Comparison of ENCODE assay signal across 8 mouse cellular contexts in genomic region chr11:106998651-106999150, GRCm38 (mm10). TPM values are rescaled to one million over a fixed set of nuclear protein-coding genes. Genes with fewer than 3 reads are reported as not detected.
DNase-seq lines count a peak whose midpoint lies in the region; ATAC-seq and TF ChIP-seq lines count a peak whose summit lies in the region.

No protein-coding gene starts in this region.

- no peak for TF ChIP-seq CTCF in G1E (IDR thresholded peaks at IDR 0.05; ENCODE audit: low read depth, low read length)
- 0 out of 2 replicates have a peak, but pooled peaks have one; percentile 2 for TF ChIP-seq CTCF in liver, embryonic 14.5 days (IDR thresholded peaks at IDR 0.05; ENCODE audit: low read depth)

- DNase-seq in layer of hippocampus, adult 18-20 months (ENCODE audit: low spot score in 2 of 2): peak; percentile 13 to 24
- DNase-seq in layer of hippocampus, adult 9-10 months (ENCODE audit: low spot score): no peak
- peak; percentile 16 for DNase-seq in G1E (ENCODE audit: low spot score)
- DNase-seq in embryo, embryonic 10 days (ENCODE audit: low spot score): peak; percentile 59
- peak; percentile 57 for DNase-seq in hindbrain, embryonic 10.5 days (ENCODE audit: low spot score)
- no peak for DNase-seq in liver, embryonic 14.5 days (ENCODE audit: low read depth in 3 of 3, low spot score in 3 of 3)
- peak; percentile 11 for DNase-seq in skeletal muscle tissue, adult 2 months (ENCODE audit: low read depth, low spot score)
- no peak for DNase-seq in gastrocnemius, postnatal 10 days

- peaks cover 34% of the 10 kb centered on the region for H3K4me1 ChIP-seq in G1E (ENCODE audit: insufficient read depth, low read depth, low read length)
- peaks cover 30% of the 10 kb centered on the region for H3K4me1 ChIP-seq in hindbrain, embryonic 10.5 days (replicated peaks)
- H3K4me1 ChIP-seq in liver, embryonic 14.5 days (replicated peaks; ENCODE audit: control insufficient read depth in 2 of 2, insufficient read depth in 2 of 2, low read length in 1 of 2): peaks cover 32 to 33% of the 10 kb centered on the region in 2 experiments

- H3K27ac ChIP-seq in hindbrain, embryonic 10.5 days: peak overlapping the region; percentile 96
- H3K27ac ChIP-seq in liver, embryonic 14.5 days: peak overlapping the region; percentile 78

- peak overlapping the region; percentile 72 for H3K4me2 ChIP-seq in liver, embryonic 14.5 days (ENCODE audit: low read depth)

- H3K4me3 ChIP-seq in G1E (ENCODE audit: low read depth, low read length): peak overlapping the region; percentile 98
- peak overlapping the region; percentile 81 for H3K4me3 ChIP-seq in hindbrain, embryonic 10.5 days
- H3K4me3 ChIP-seq in liver, embryonic 14.5 days (ENCODE audit: insufficient read depth in 1 of 2, low read depth in 2 of 2, low read length in 2 of 2): peak overlapping the region; percentile 99 to 100

- TF ChIP-seq EP300 in liver, embryonic 14.5 days (IDR thresholded peaks at IDR 0.05; ENCODE audit: low read depth): no peak

- H3K36me3 ChIP-seq in G1E (replicated peaks): peaks cover 41% of the 10 kb centered on the region
- H3K36me3 ChIP-seq in hindbrain, embryonic 10.5 days: peaks cover 37% of the 10 kb centered on the region
- H3K36me3 ChIP-seq in liver, embryonic 14.5 days (replicated peaks; ENCODE audit: control insufficient read depth, insufficient read depth, low read depth): peaks cover 46% of the 10 kb centered on the region

- under 1% methylated on average over 26 of the region's 26 CpGs for WGBS in hindbrain, embryonic 10.5 days
- 0% methylated on average over 26 of the region's 26 CpGs for WGBS in liver, embryonic 14.5 days (ENCODE audit: insufficient replicate concordance)

- H3K9me3 ChIP-seq in G1E (replicated peaks): no peaks in the 10 kb centered on the region
- no peaks in the 10 kb centered on the region for H3K9me3 ChIP-seq in hindbrain, embryonic 10.5 days
- no peaks in the 10 kb centered on the region for H3K9me3 ChIP-seq in liver, embryonic 14.5 days (ENCODE audit: control insufficient read depth, low read length)

- 0 out of 2 replicates have a peak, but pooled peaks cover 1% of the 10 kb centered on the region for H3K27me3 ChIP-seq in G1E (ENCODE audit: insufficient read depth, low read length)
- no peaks in the 10 kb centered on the region for H3K27me3 ChIP-seq in hindbrain, embryonic 10.5 days (ENCODE audit: insufficient read depth, poor library complexity, severe bottlenecking)
- H3K27me3 ChIP-seq in liver, embryonic 14.5 days (ENCODE audit: control insufficient read depth, insufficient read depth, low read length): no peaks in the 10 kb centered on the region

- no peak for ATAC-seq in G1E (ENCODE audit: extremely low read depth, insufficient number of reproducible peaks, low FRiP score, poor library complexity, severe bottlenecking)
- peak; percentile 37 for ATAC-seq in liver, embryonic 14.5 days (ENCODE audit: insufficient read depth)

- H3K9ac ChIP-seq in liver, embryonic 14.5 days (replicated peaks): peak overlapping the region; percentile 98

RNA-seq across cellular contexts. Expression of gene Kpna2, which starts 0.6 kb away (rescaled TPM):
- total RNA-seq in layer of hippocampus, adult 18-20 months (2021): 10 to 100 TPM; 23.3 to 23.9 TPM
- total RNA-seq in G1E (2014; fragmentation: Nextera tagmentation) (302 and 432 TPM in 2 replicates), G1E (2017) (62.0 and 66.2 TPM in 2 replicates)
- polyA plus RNA-seq in G1E (2012): 13.7 and 16.5 TPM in 2 replicates
- polyA plus RNA-seq in hindbrain, embryonic 10.5 days (2016; fragmentation: Nextera tagmentation; extraction: Ambion mirVana): 653 and 682 TPM in 2 replicates
- polyA plus RNA-seq in liver, embryonic 14.5 days (2012; rRNA removed): 133 and 158 TPM in 2 replicates
- 277 and 283 TPM in 2 replicates for polyA plus RNA-seq in liver, embryonic 14.5 days (2014; fragmentation: Nextera tagmentation; extraction: Ambion mirVana)
- total RNA-seq in gastrocnemius, postnatal 10 days (2021): 10 to 100 TPM; 24.1 to 27.6 TPM

RNA-seq across cellular contexts. Expression of gene 1810010H24Rik, which starts 26.8 kb away (rescaled TPM):
- total RNA-seq in layer of hippocampus, adult 18-20 months (2021): 1 to 10 TPM; 2.6 to 3.3 TPM
- total RNA-seq in G1E (2014; fragmentation: Nextera tagmentation) (2.6 and 5.5 TPM in 2 replicates), G1E (2017) (0.87 and 1.3 TPM in 2 replicates)
- polyA plus RNA-seq in G1E (2012): 0.62 and 0.63 TPM in 2 replicates
- 1.6 and 2.8 TPM in 2 replicates for polyA plus RNA-seq in hindbrain, embryonic 10.5 days (2016; fragmentation: Nextera tagmentation; extraction: Ambion mirVana)
- polyA plus RNA-seq in liver, embryonic 14.5 days (2012; rRNA removed): 1.8 and 1.9 TPM in 2 replicates
- polyA plus RNA-seq in liver, embryonic 14.5 days (2014; fragmentation: Nextera tagmentation; extraction: Ambion mirVana): 2.6 and 3.9 TPM in 2 replicates
- total RNA-seq in gastrocnemius, postnatal 10 days (2021): 1 to 10 TPM; 2.5 to 3.0 TPM

Comparison
In these comparisons a context has a peak if more than half of its experiments do, and no peak if none do; other contexts are left out.
1. DNase-seq: peak in layer of hippocampus, adult 18-20 months (2 of 2), G1E (single experiment), embryo, embryonic 10 days (single experiment), hindbrain, embryonic 10.5 days (single experiment) and skeletal muscle tissue, adult 2 months (single experiment); none in layer of hippocampus, adult 9-10 months (single experiment), liver, embryonic 14.5 days (0 of 3) and gastrocnemius, postnatal 10 days (single experiment).
2. Peak in every context shown above with its lines, with median percentiles within 50 percentile points of each other: H3K4me3 ChIP-seq.